Mouse (Mus musculus) embryonic facial prominence, embryonic 12.5 days (tissue): ENCODE results near the gene Hsh2d. TPM values are rescaled to one million over a fixed set of nuclear protein-coding genes. Genes with fewer than 3 reads are reported as not detected.

Experiments used
- ATAC-seq: fragments of 200-750 bp; cut with Nextera tagmentation; 2 replicates; pipeline ENCODE4 v1.8.0; 2017; ENCODE audit not compliant: insufficient number of reproducible peaks, insufficient read depth, low FRiP score, low TSS enrichment
- H3K27ac ChIP-seq: fragments of 300-500 bp; sonication (generic); 2 replicates; pipeline ENCODE4 v1.5.1; 2016; ENCODE audit warnings: mild to moderate bottlenecking
- H3K27me3 ChIP-seq: fragments of 300-500 bp; sonication (generic); 2 replicates; pipeline ENCODE4 v1.6.1; 2016; ENCODE audit warnings: mild to moderate bottlenecking, moderate library complexity
- H3K36me3 ChIP-seq: fragments of 300-500 bp; sonication (generic); 2 replicates; pipeline ENCODE4 v1.6.1; 2016; ENCODE audit warnings: mild to moderate bottlenecking
- H3K4me1 ChIP-seq: fragments of 300-500 bp; sonication (generic); 2 replicates; pipeline ENCODE4 v1.6.1; 2016
- H3K4me2 ChIP-seq: fragments of 300-500 bp; sonication (generic); replicated peaks from 2 replicates; pipeline ENCODE4 v1.6.1; 2016; ENCODE audit warnings: mild to moderate bottlenecking, moderate library complexity
- H3K4me3 ChIP-seq: fragments of 300-500 bp; sonication (generic); 2 replicates; pipeline ENCODE4 v1.5.1; 2016; ENCODE audit warnings: mild to moderate bottlenecking
- H3K9ac ChIP-seq: fragments of 300-500 bp; sonication (generic); 2 replicates; pipeline ENCODE4 v1.6.1; 2016; ENCODE audit warnings: mild to moderate bottlenecking, moderate library complexity
- H3K9me3 ChIP-seq: fragments of 300-500 bp; sonication (generic); 2 replicates; pipeline ENCODE4 v1.6.1; 2016; ENCODE audit warnings: mild to moderate bottlenecking, moderate library complexity
- WGBS: fragments of 180-500 bp; shearing (Covaris S2); methylation state at CpG from one replicate; pipeline ENCODE4 v1.1.7; 2016; 5-methylcytosine and 5-hydroxymethylcytosine counted together
- polyA plus RNA-seq: library from polyadenylated mRNA; unstranded; fragments of >200 nt; fragmentation: Nextera tagmentation; extraction: Ambion mirVana; gene quantifications from 2 replicates; pipeline ENCODE4 v1.2.1, GENCODE M21; 2016

Hsh2d gene
- polyA plus RNA-seq, 1 experiment from 2014 or later, result not detected

DNA sequence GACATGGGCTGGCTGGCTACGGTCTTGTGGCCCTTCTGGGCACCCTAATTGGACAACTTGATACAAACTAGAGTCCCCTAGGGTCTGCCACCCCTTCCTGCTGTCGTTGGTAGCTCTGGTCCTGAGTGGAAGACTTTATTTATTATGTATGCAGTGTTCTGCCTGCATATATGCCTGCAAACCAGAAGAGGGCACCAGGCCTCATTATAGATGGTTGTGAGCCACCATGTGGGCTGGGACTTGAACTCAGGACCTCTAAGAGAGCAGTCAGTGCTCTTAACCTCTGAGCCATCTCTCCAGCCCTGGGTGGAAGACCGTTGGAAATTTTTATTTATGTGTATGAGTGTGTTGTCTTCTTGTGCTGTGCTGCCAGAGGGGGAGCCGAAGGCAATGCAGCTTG lies 31.3 kb downstream of the Hsh2d start:
- H3K4me3 ChIP-seq, result peak overlapping the region; percentile 89
- peaks cover 15% of the 10 kb centered on the region for H3K4me1 ChIP-seq
- peaks cover 37% of the 10 kb centered on the region for H3K36me3 ChIP-seq
- peak overlapping the region; percentile 88 for H3K4me2 ChIP-seq
- H3K9ac ChIP-seq, result no peak overlapping the region
- 0 out of 2 replicates have a peak, but pooled peaks cover 7% of the 10 kb centered on the region for H3K27me3 ChIP-seq
- ATAC-seq, result no peak
- no peak overlapping the region for H3K27ac ChIP-seq
- H3K9me3 ChIP-seq, result no peaks in the 10 kb centered on the region
- WGBS, result 86% methylated on average over 4 of the region's 4 CpGs

- no peak overlapping the region for H3K9ac ChIP-seq
- no peak overlapping the region for H3K4me2 ChIP-seq
- H3K4me3 ChIP-seq, result no peak overlapping the region
- peaks cover 37% of the 10 kb centered on the region for H3K36me3 ChIP-seq
- ATAC-seq, result no peak
- H3K9me3 ChIP-seq, result no peaks in the 10 kb centered on the region
- WGBS, result 91% methylated on average over 5 of the region's 5 CpGs
- H3K4me1 ChIP-seq, result peaks cover 15% of the 10 kb centered on the region
- H3K27ac ChIP-seq, result no peak overlapping the region
- no peaks in the 10 kb centered on the region for H3K27me3 ChIP-seq
These were observed 33.2 kb downstream of the Hsh2d start for GRCm38 (mm10) chr8:72222656-72223055.

- peak; percentile 95 for ATAC-seq
- H3K36me3 ChIP-seq, result no peaks in the 10 kb centered on the region
- H3K4me1 ChIP-seq, result peaks cover 9% of the 10 kb centered on the region
These were observed 50.3 kb downstream of the Hsh2d start, which contains the start of gene Ap1m1 for GRCm38 (mm10) chr8:72239499-72240402. Ap1m1 (plus strand) TSS chr8:72240018.

GRCm38 (mm10) chr8:72240403-72240763 lies 50.9 kb downstream of the Hsh2d start:
- Histone ChIP-seq H3K27me3 (no peaks in the 10 kb centered on the region), H3K9ac (peak overlapping the region; percentile 65), H3K4me2 (peak overlapping the region; percentile 64), H3K36me3 (no peaks in the 10 kb centered on the region), H3K27ac (peak overlapping the region; percentile 93), H3K9me3 (no peaks in the 10 kb centered on the region), H3K4me1 (peaks cover 9% of the 10 kb centered on the region), H3K4me3 (peak overlapping the region; percentile 73)
- ATAC-seq, result peak; percentile 68; the same call in 1 of the 2 replicates
- 3% methylated on average over 24 of the region's 24 CpGs for WGBS

More at GRCm38 (mm10) chr8:72239499-72240402, 50.3 kb downstream of the Hsh2d start, which contains the start of gene Ap1m1:
- peak within 1 kb of the TSS; percentile 64 for H3K4me2 ChIP-seq
- no peaks in the 10 kb centered on the region for H3K9me3 ChIP-seq
- H3K27ac ChIP-seq, result peak within 1 kb of the TSS; percentile 93
- peak within 1 kb of the TSS; percentile 73 for H3K4me3 ChIP-seq
- no peaks in the 10 kb centered on the region for H3K27me3 ChIP-seq
- WGBS, result under 1% methylated on average over 54 of the region's 54 CpGs
- peak within 1 kb of the TSS; percentile 65 for H3K9ac ChIP-seq

- Histone ChIP-seq H3K9ac (0 out of 2 replicates have a peak overlapping the region, but pooled peaks have one; percentile 65), H3K9me3 (no peaks in the 10 kb centered on the region), H3K4me1 (peaks cover 9% of the 10 kb centered on the region), H3K36me3 (no peaks in the 10 kb centered on the region), H3K27me3 (no peaks in the 10 kb centered on the region), H3K4me3 (peak overlapping the region; percentile 73), H3K4me2 (peak overlapping the region; percentile 64), H3K27ac (no peak overlapping the region)
- no peak for ATAC-seq
- whole genome bisulfite sequencing, result 73% methylated on average over 7 of the region's 7 CpGs
These were observed 51.5 kb downstream of the Hsh2d start for GRCm38 (mm10) chr8:72240951-72241350.

- Histone ChIP-seq H3K36me3 (0 out of 2 replicates have a peak, but pooled peaks cover 7% of the 10 kb centered on the region), H3K27me3 (no peaks in the 10 kb centered on the region), H3K9ac (no peak overlapping the region), H3K4me1 (peaks cover 9% of the 10 kb centered on the region), H3K9me3 (no peaks in the 10 kb centered on the region), H3K4me3 (no peak overlapping the region), H3K27ac (no peak overlapping the region), H3K4me2 (no peak overlapping the region)
- WGBS, result 90% methylated on average over 1 of the region's 1 CpGs
- no peak for ATAC-seq
These were observed 52.8 kb downstream of the Hsh2d start for GRCm38 (mm10) chr8:72242226-72242625.

DNA sequence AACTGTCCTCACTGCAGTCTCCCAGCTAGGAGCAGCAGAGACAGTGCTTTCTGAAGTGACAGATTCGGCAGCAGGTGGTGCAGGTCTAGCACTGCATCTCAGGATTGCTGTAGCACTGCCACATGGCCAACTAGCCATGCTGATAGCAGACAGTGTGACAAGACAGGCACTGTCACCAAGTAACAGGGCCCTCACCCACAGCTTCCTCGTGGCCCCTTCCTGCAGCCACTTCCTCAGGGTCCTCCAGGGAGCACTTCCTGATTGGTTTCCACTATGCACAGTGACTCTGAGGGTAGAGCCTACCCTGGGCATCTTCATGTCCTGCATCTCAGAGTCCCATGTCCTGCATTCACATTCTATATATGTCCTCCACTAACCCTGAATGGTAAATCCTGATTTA lies 55.2 kb downstream of the Hsh2d start:
- Histone ChIP-seq H3K36me3 (0 out of 2 replicates have a peak, but pooled peaks cover 7% of the 10 kb centered on the region), H3K9me3 (no peaks in the 10 kb centered on the region), H3K4me2 (no peak overlapping the region), H3K9ac (no peak overlapping the region), H3K4me3 (no peak overlapping the region), H3K27ac (no peak overlapping the region), H3K27me3 (no peaks in the 10 kb centered on the region), H3K4me1 (peaks cover 9% of the 10 kb centered on the region)
- ATAC-seq, result no peak
- WGBS, result 72% methylated on average over 2 of the region's 2 CpGs

Other genes starting within 250 kb of the Hsh2d start
- gene Zfp961, start 238.6 kb upstream of the Hsh2d start, polyA plus RNA-seq, result 20.7 and 24.4 TPM in 2 replicates
- gene Cyp4f18, start 180.0 kb upstream of the Hsh2d start, polyA plus RNA-seq, result 1.0 and 1.2 TPM in 2 replicates
- gene Olfr372, start 148.4 kb upstream of the Hsh2d start, polyA plus RNA-seq, result not detected in 2 replicates
- not detected in 2 replicates for gene Olfr373, start 106.5 kb upstream of the Hsh2d start, polyA plus RNA-seq
- gene Olfr374, start 82.6 kb upstream of the Hsh2d start, polyA plus RNA-seq, result 0.03 and 0.08 TPM in 2 replicates
- 627 and 659 TPM in 2 replicates for gene Tpm4, start 54.7 kb upstream of the Hsh2d start, polyA plus RNA-seq
- 120 and 123 TPM in 2 replicates for gene Rab8a, start 28.4 kb upstream of the Hsh2d start, polyA plus RNA-seq
- gene Cib3, start 23.2 kb downstream of the Hsh2d start, polyA plus RNA-seq, result not detected in 2 replicates
- gene Gm11034, start 24.0 kb downstream of the Hsh2d start, polyA plus RNA-seq, result not detected in 2 replicates
- 73.3 and 77.0 TPM in 2 replicates for gene Fam32a, start 30.1 kb downstream of the Hsh2d start, polyA plus RNA-seq
- gene Ap1m1, start 50.4 kb downstream of the Hsh2d start, polyA plus RNA-seq, result 135 TPM in 2 replicates
- gene Gm10282, start 115.6 kb downstream of the Hsh2d start, polyA plus RNA-seq, result 24.1 and 29.1 TPM in 2 replicates
- gene Klf2, start 129.4 kb downstream of the Hsh2d start, polyA plus RNA-seq, result 7.0 and 9.3 TPM in 2 replicates
- gene Eps15l1, start 231.8 kb downstream of the Hsh2d start, polyA plus RNA-seq, result 69.0 and 71.8 TPM in 2 replicates